Mouse (Mus musculus) forebrain, embryonic 10.5 days (tissue): ENCODE data around the gene Slc6a20b. TPM values are rescaled to one million over a fixed set of nuclear protein-coding genes. Genes with fewer than 3 reads are reported as not detected.

Source experiments
- DNase-seq: peaks from one replicate; pipeline ENCODE4 v3.0.0-alpha.2; 2017; ENCODE audit warnings: low spot score; ENCODE audit errors: extremely low spot score
- H3K27ac ChIP-seq: fragments of 300-500 bp; sonication (generic); 2 replicates; pipeline ENCODE4 v1.5.1; 2016; ENCODE audit warnings: mild to moderate bottlenecking
- H3K27me3 ChIP-seq: fragments of 300-500 bp; sonication (generic); 2 replicates; pipeline ENCODE4 v1.6.1; 2016; ENCODE audit warnings: mild to moderate bottlenecking; ENCODE audit not compliant: poor library complexity, severe bottlenecking
- H3K36me3 ChIP-seq: fragments of 300-500 bp; sonication (generic); replicated peaks from 2 replicates; pipeline ENCODE4 v1.6.1; 2016; ENCODE audit warnings: mild to moderate bottlenecking, moderate library complexity
- H3K4me1 ChIP-seq: fragments of 300-500 bp; sonication (generic); 2 replicates; pipeline ENCODE4 v1.6.1; 2016
- H3K4me3 ChIP-seq: fragments of 300-500 bp; sonication (generic); 2 replicates; pipeline ENCODE4 v1.5.1; 2016; ENCODE audit warnings: mild to moderate bottlenecking, moderate library complexity
- H3K9me3 ChIP-seq: fragments of 300-500 bp; sonication (generic); 2 replicates; pipeline ENCODE4 v1.6.1; 2016; ENCODE audit warnings: mild to moderate bottlenecking, moderate library complexity
- WGBS: fragments of 180-500 bp; shearing (Covaris S2); methylation state at CpG from one replicate; pipeline ENCODE4 v1.1.7; 2016; 5-methylcytosine and 5-hydroxymethylcytosine counted together
- polyA plus RNA-seq: library from polyadenylated mRNA; unstranded; fragments of >200 nt; fragmentation: Nextera tagmentation; extraction: Ambion mirVana; gene quantifications from 2 replicates; pipeline ENCODE4 v1.2.1, GENCODE M21; 2016

Slc6a20b gene
- polyA plus RNA-seq, 1 experiment from 2014 or later, result 0.25 TPM

GRCm38 (mm10) chr9:123636771-123637170 is 4.4 kb upstream of the Slc6a20b start:
- no peak overlapping the region for H3K4me3 ChIP-seq
- H3K4me1 ChIP-seq, result no peaks in the 10 kb centered on the region
- no peaks in the 10 kb centered on the region for H3K27me3 ChIP-seq
- no peaks in the 10 kb centered on the region for H3K36me3 ChIP-seq
- no peak overlapping the region for H3K27ac ChIP-seq
- no peaks in the 10 kb centered on the region for H3K9me3 ChIP-seq
- no peak for DNase-seq
- WGBS, result 65% methylated on average over 5 of the region's 5 CpGs

- Histone ChIP-seq H3K27me3 (no peaks in the 10 kb centered on the region), H3K9me3 (no peaks in the 10 kb centered on the region), H3K36me3 (no peaks in the 10 kb centered on the region), H3K27ac (no peak overlapping the region), H3K4me3 (no peak overlapping the region), H3K4me1 (no peaks in the 10 kb centered on the region)
- no peak for DNase-seq
- WGBS, result 85% methylated on average over 3 of the region's 3 CpGs
Measured at GRCm38 (mm10) chr9:123632993-123633392, 628 bp upstream of the Slc6a20b start.

DNA sequence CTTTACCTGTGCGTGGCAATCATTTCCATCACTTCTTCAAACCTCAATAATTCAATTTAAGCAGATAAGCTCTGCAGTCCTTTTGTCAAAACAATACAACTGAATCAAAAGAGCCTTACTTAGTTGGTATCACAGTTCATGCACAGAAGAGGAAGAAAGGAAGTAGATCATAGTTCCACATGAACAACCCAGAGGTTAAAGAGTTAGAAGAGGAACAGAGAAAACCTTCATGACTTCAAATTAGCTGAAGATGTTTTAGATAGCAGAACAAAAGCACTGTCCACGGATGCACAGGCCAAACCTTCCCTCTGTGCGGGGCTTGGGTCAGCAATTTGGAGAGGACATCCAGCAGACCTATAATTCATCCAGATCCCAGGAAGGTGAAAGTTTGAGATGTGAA is 699 bp downstream of the Slc6a20b start:
- no peak for DNase-seq
- 90% methylated on average over 3 of the region's 3 CpGs for WGBS
- Histone ChIP-seq H3K4me3 (no peak overlapping the region), H3K27ac (no peak overlapping the region), H3K27me3 (no peaks in the 10 kb centered on the region), H3K9me3 (no peaks in the 10 kb centered on the region), H3K4me1 (no peaks in the 10 kb centered on the region), H3K36me3 (no peaks in the 10 kb centered on the region)

GRCm38 (mm10) chr9:123625821-123626220 is 6.5 kb downstream of the Slc6a20b start:
- H3K27me3 ChIP-seq, result no peaks in the 10 kb centered on the region
- H3K36me3 ChIP-seq, result no peaks in the 10 kb centered on the region
- H3K4me1 ChIP-seq, result no peaks in the 10 kb centered on the region
- H3K4me3 ChIP-seq, result no peak overlapping the region
- no peaks in the 10 kb centered on the region for H3K9me3 ChIP-seq
- no peak for DNase-seq
- 90% methylated on average over 11 of the region's 11 CpGs for WGBS
- H3K27ac ChIP-seq, result no peak overlapping the region

GRCm38 (mm10) chr9:123624741-123625140 is 7.6 kb downstream of the Slc6a20b start:
- Histone ChIP-seq H3K4me1 (no peaks in the 10 kb centered on the region), H3K27ac (no peak overlapping the region), H3K4me3 (no peak overlapping the region), H3K9me3 (no peaks in the 10 kb centered on the region), H3K36me3 (no peaks in the 10 kb centered on the region), H3K27me3 (no peaks in the 10 kb centered on the region)
- WGBS, result 84% methylated on average over 2 of the region's 2 CpGs
- DNase-seq, result no peak

GRCm38 (mm10) chr9:123620311-123621098 is 11.9 kb downstream of the Slc6a20b start:
- DNase-seq, result no peak
- WGBS, result 90% methylated on average over 5 of the region's 5 CpGs
- H3K4me1 ChIP-seq, result no peaks in the 10 kb centered on the region
- H3K27me3 ChIP-seq, result no peaks in the 10 kb centered on the region
- no peak overlapping the region for H3K27ac ChIP-seq
- H3K9me3 ChIP-seq, result no peaks in the 10 kb centered on the region
- no peaks in the 10 kb centered on the region for H3K36me3 ChIP-seq
- no peak overlapping the region for H3K4me3 ChIP-seq

GRCm38 (mm10) chr9:123601529-123601928 is 30.8 kb downstream of the Slc6a20b start:
- no peaks in the 10 kb centered on the region for H3K9me3 ChIP-seq
- no peak overlapping the region for H3K27ac ChIP-seq
- WGBS, result 88% methylated on average over 1 of the region's 1 CpGs
- H3K36me3 ChIP-seq, result no peaks in the 10 kb centered on the region
- H3K27me3 ChIP-seq, result no peaks in the 10 kb centered on the region
- H3K4me3 ChIP-seq, result no peak overlapping the region
- no peak for DNase-seq
- no peaks in the 10 kb centered on the region for H3K4me1 ChIP-seq

DNA sequence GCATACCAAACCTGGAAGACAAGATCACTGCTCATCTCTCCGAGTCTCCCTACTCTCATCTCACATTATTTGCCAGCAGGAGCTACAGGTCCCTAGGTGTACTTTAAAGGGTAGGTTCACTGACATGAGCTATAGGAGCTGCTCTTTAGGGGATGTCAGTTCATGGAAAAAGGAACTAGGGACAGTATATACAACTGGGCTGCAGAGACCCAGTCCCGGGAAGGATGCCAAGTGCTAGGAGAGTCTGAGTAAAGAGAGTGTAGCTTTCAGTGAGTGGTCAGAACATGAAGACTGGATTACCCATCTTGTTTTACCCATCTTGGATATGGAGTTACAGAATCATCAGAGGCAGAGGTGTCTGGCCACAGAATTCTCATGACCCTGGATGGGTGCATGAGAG is 35.0 kb downstream of the Slc6a20b start:
- DNase-seq, result no peak
- WGBS, result 94% methylated on average over 2 of the region's 2 CpGs
- Histone ChIP-seq H3K36me3 (peaks cover 16% of the 10 kb centered on the region; the same call in 1 of the 2 replicates), H3K4me1 (no peaks in the 10 kb centered on the region), H3K27me3 (no peaks in the 10 kb centered on the region), H3K9me3 (no peaks in the 10 kb centered on the region), H3K27ac (no peak overlapping the region), H3K4me3 (no peak overlapping the region)

GRCm38 (mm10) chr9:123596910-123597309 is 35.5 kb downstream of the Slc6a20b start:
- no peak for DNase-seq
- Histone ChIP-seq H3K4me3 (no peak overlapping the region), H3K27ac (no peak overlapping the region), H3K27me3 (no peaks in the 10 kb centered on the region), H3K36me3 (peaks cover 16% of the 10 kb centered on the region; the same call in 1 of the 2 replicates), H3K9me3 (no peaks in the 10 kb centered on the region), H3K4me1 (no peaks in the 10 kb centered on the region)
- 96% methylated on average over 2 of the region's 2 CpGs for WGBS

GRCm38 (mm10) chr9:123595194-123595593 is 37.2 kb downstream of the Slc6a20b start:
- H3K27me3 ChIP-seq, result no peaks in the 10 kb centered on the region
- DNase-seq, result no peak
- no peaks in the 10 kb centered on the region for H3K9me3 ChIP-seq
- H3K4me1 ChIP-seq, result no peaks in the 10 kb centered on the region
- 95% methylated on average over 4 of the region's 4 CpGs for WGBS
- no peak overlapping the region for H3K27ac ChIP-seq
- peaks cover 18% of the 10 kb centered on the region; the same call in 1 of the 2 replicates for H3K36me3 ChIP-seq
- no peak overlapping the region for H3K4me3 ChIP-seq

- Histone ChIP-seq H3K4me3 (no peak overlapping the region), H3K9me3 (no peaks in the 10 kb centered on the region), H3K27ac (no peak overlapping the region), H3K4me1 (no peaks in the 10 kb centered on the region), H3K27me3 (no peaks in the 10 kb centered on the region), H3K36me3 (peaks cover 48% of the 10 kb centered on the region)
- DNase-seq, result no peak
- WGBS, result 91% methylated on average over 7 of the region's 7 CpGs
Measured at GRCm38 (mm10) chr9:123589240-123589910, 43.0 kb downstream of the Slc6a20b start.

GRCm38 (mm10) chr9:123577360-123578192 is 54.8 kb downstream of the Slc6a20b start:
- Histone ChIP-seq H3K27me3 (no peaks in the 10 kb centered on the region), H3K4me1 (no peaks in the 10 kb centered on the region), H3K4me3 (no peak overlapping the region), H3K36me3 (peaks cover 40% of the 10 kb centered on the region), H3K9me3 (no peaks in the 10 kb centered on the region), H3K27ac (no peak overlapping the region)
- 86% methylated on average over 10 of the region's 10 CpGs for WGBS
- DNase-seq, result no peak
